Mouse (Mus musculus): ENCODE measurements at regions not wholly inside any gene's neighbourhood (a gene's known extent, or its start where the extent isn't known, plus 50 kb on each side); places are given as distances from the start of the nearest gene placed in this dataset.

DNA sequence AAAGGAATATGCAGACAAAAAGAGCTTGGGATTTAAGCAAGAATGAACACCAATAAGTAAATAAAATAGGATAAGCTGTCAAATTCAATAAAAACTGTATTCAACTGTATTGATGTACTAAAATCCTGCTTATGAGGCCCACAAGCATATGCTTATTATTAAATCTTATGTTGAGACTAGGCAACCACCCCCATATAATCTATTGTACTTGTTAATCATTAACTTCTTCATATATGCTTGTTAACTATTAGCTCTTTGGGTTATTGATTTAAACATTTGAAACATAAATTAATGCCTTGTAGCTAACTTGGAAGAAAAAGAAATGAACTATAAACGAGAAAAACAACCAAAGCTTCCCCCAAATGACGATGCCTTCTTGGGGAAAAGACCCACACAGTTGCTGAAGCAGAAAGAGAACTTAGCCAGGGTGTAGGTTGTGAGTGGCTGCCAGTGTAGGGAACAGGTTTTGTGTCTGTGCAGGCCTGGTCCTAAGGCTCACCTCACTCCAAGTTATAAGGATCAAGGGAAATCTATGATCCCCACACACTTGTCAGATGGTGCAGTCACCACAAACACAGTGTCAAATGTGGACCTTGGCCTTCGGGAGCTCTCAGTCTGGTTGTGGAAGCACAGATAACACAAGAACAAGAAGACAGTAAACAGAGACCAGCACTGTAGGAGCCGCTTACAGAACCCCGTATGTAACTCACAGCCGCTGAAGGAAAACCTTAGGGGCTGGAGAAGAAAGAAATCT, 71.8 kb upstream of the Cited2 start:
- no peak for DNase-seq
- intact Hi-C loops (cut with DNase I) = no loop called here
- Histone ChIP-seq H3K4me3 (no peak overlapping the region), H3K27ac (no peak overlapping the region)
- no peak for TF ChIP-seq CTCF (IDR thresholded peaks at IDR 0.05)

- TF ChIP-seq CTCF (IDR thresholded peaks at IDR 0.05) = no peak
- Histone ChIP-seq H3K4me3 (no peak overlapping the region), H3K27ac (no peak overlapping the region)
- no peak for DNase-seq
- intact Hi-C loops (cut with DNase I) = no loop called here
Measured at GRCm38 (mm10) chr10:17653325-17653724, 69.7 kb upstream of the Cited2 start.

DNA sequence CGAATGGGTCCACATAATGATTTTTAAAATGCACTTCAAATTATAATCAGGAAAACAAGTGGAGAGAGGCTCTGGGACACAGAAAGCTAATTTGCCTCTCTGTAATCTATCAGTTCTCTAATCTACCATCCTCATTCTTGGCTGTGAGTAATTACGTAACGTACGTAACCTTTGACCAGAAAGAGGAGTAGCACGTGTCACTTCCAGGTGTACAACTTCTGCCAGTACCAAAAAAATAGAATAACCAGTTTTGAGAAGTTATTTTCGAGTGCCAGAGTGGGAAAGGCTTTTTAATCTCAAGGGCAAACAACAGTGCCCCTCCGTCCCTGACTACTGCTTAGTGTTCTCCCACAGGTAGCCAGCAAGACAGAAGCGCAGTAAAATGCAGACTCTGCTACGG, 69.2 kb upstream of the Cited2 start:
- H3K4me3 ChIP-seq = no peak overlapping the region
- no peak for DNase-seq
- no peak for TF ChIP-seq CTCF (IDR thresholded peaks at IDR 0.05)
- intact Hi-C loops (cut with DNase I) = no loop called here
- no peak overlapping the region for H3K27ac ChIP-seq

DNA sequence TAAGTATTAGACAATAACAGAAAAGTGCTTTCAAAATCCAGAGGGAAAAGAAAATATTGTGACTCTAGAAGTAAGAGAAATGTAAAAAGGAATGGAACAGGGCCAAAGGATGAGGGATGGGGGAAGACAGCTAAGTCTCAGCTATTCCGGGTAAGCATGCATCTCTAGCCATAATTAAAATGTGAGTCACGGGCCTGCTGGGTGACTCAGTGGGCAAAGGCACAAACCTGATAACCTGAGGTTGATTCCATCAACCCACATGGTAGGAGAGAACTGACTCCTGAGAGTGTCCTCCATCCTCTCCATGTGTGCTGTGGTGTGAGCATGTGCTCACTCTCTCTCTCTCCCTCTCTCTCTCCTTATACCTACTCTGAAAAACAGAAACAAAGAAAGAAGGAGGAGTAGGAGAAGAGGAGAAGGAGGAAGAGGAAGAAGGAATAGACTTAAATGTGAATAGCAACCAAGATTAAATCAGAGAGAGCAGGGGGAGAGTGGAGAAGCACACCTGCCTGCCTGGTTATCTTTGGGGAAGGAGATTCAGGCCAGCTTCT, 68.6 kb upstream of the Cited2 start:
- DNase-seq = no peak
- no peak for TF ChIP-seq CTCF (IDR thresholded peaks at IDR 0.05)
- no peak overlapping the region for H3K27ac ChIP-seq
- no peak overlapping the region for H3K4me3 ChIP-seq
- intact Hi-C loops (cut with DNase I) = no loop called here

GRCm38 (mm10) chr10:17655459-17656051, 67.5 kb upstream of the Cited2 start:
- DNase-seq = no peak
- Histone ChIP-seq H3K4me3 (peak overlapping the region; percentile 67), H3K27ac (peak overlapping the region; percentile 39)
- no peak for TF ChIP-seq CTCF (IDR thresholded peaks at IDR 0.05)
- intact Hi-C loops (cut with DNase I) = no loop called here

DNA sequence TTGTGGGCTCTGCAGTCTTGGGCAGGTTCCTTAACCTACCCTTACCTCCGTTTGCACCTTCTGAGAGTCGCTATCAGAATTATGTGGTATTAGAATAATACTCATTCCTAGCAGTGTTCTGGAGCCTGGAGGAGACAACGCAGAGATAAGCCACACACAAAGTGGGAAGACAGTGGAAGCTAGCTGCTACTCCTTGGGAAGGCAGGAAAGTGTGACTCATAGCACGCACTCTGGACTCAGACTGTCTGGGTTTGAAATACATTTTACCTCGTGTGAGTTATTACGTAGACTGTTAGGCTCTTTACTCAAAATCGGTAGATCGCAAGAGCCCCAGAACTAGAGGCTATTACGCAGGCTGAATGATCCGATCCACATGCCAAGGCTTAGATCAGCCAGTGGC, 66.7 kb upstream of the Cited2 start:
- peak overlapping the region; percentile 67 for H3K4me3 ChIP-seq
- DNase-seq = no peak
- intact Hi-C loops (cut with DNase I) = no loop called here

DNA sequence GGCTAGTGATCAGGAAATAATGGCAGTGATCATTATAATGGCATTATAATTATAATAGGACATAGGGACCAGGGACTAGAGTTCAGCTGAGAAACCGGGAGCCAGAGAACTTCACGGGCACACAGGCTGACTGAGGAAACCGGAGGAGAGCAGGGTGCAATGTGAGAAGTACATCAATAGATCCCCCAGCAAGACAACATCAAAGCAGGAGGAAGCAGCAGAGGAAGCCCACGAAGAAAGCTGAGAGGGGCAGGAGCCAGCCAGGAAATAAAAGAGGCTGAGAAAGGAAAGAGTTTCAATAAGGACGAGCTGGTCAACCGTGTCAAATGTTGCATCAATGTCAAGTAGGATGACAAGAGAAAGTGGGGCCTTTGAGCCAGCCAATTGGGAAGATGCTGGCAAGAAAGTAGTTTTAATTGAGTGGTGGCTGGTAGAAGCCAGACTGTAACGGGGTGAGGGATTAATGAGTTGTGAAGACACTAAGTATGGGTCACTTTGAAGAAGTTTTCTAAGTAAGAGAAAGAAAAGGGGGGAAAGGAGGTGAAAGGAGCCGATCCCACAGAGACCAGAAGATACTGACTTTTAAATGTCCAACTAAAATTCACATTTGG, 66.0 kb upstream of the Cited2 start:
- Histone ChIP-seq H3K27ac (no peak overlapping the region), H3K4me3 (no peak overlapping the region; the same call in 1 of the 2 replicates)
- DNase-seq = no peak
- intact Hi-C loops (cut with DNase I) = no loop called here
- TF ChIP-seq CTCF (IDR thresholded peaks at IDR 0.05) = no peak

More for the DNA sequence above, 66.7 kb upstream of the Cited2 start:
- H3K27ac ChIP-seq = no peak overlapping the region
- no peak for TF ChIP-seq CTCF (IDR thresholded peaks at IDR 0.05)

DNA sequence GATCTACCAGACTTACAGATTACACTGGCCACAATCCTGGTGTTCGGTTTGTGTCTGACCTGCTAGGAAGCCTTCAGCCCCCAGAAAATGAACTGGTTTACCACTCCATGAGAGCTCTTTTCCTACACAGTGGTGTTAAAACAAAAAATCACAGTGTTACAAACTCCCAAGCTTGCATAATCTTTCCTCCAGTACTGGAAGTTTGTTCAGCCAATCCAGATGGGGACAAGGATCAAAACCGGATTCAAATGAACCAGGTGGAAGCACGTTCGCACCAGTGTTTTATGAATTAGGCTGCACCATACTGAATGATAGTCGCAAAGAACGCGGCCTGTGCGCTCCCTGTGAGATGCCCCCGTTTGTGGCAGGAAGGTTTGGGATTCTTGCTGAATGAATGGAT, 63.4 kb upstream of the Cited2 start:
- Histone ChIP-seq H3K4me3 (no peak overlapping the region), H3K27ac (no peak overlapping the region)
- TF ChIP-seq CTCF (IDR thresholded peaks at IDR 0.05) = no peak
- DNase-seq = no peak
- intact Hi-C loops (cut with DNase I) = no loop called here

- intact Hi-C loops (cut with DNase I) = no loop called here
- Histone ChIP-seq H3K27ac (no peak overlapping the region), H3K4me3 (no peak overlapping the region)
- TF ChIP-seq CTCF (IDR thresholded peaks at IDR 0.05) = no peak
- no peak for DNase-seq
Measured at GRCm38 (mm10) chr10:17660836-17661452, 62.1 kb upstream of the Cited2 start.

DNA sequence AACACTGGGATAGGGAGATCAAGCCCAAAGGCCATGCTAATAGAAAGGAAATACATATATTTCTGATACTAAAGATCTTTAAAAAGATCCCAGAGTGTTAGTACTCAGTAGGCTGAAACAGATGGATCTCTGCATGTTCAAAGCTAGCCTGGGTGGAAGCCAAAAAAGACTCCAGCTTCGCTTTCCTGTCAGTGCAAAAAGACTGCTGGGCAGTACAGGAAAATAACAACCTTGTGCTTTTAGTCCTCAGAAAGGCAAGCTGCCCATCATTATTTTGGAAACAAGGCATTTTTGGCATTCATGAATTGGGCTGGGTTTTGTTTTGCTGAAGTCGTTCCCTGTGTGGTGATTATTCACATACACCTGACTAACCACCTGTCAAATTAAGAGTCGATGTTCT, 56.9 kb upstream of the Cited2 start:
- intact Hi-C loops (cut with DNase I) = no loop called here
- no peak for DNase-seq
- no peak overlapping the region for H3K27ac ChIP-seq
- no peak for TF ChIP-seq CTCF (IDR thresholded peaks at IDR 0.05)
- no peak overlapping the region for H3K4me3 ChIP-seq

- no peak for TF ChIP-seq CTCF (IDR thresholded peaks at IDR 0.05)
- DNase-seq = no peak
- intact Hi-C loops (cut with DNase I) = no loop called here
Measured at GRCm38 (mm10) chr10:17669401-17669800, 53.6 kb upstream of the Cited2 start.

More at GRCm38 (mm10) chr10:17669401-17669800, 53.6 kb upstream of the Cited2 start:
- no peak overlapping the region for H3K27ac ChIP-seq
- no peak overlapping the region for H3K4me3 ChIP-seq

Measured in gastrocnemius, adult 2 months (tissue).